Mouse (Mus musculus): Measurements from ENCODE around the gene 2210011C24Rik.
"Not testable (repeated sequence)": the region's sequence is repeated elsewhere in the genome, so short reads cannot be mapped to it uniquely, and the experiment has no call there.

The 2210011C24Rik gene

DNA sequence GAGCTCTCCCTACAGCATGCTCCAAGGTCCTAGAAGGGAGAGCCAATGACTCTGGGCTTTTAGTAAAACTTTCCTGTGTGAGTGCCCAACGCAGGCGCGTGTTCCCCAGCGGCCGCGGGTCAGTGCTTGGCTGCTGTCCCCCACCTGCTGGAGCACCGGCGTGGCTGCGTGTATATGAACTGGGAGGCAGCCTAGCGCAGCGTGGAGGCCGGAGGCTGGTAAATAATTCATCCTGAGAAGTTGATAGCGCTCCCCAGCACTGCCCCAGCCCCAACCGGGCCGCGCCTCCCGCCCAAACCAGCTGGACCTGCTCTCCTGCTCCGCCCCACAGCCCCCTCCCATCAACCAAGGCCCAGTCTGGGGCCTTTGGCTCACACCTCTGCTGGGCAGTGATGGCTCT is 9.1 kb upstream of the 2210011C24Rik start, which contains the start of gene Palm3:
TSS of gene Palm3 (plus strand) at position 376 of the 400 bp plus-strand sequence.
- DNase-seq (ENCODE audit: low spot score in 2 of 2) = no peak

DNA sequence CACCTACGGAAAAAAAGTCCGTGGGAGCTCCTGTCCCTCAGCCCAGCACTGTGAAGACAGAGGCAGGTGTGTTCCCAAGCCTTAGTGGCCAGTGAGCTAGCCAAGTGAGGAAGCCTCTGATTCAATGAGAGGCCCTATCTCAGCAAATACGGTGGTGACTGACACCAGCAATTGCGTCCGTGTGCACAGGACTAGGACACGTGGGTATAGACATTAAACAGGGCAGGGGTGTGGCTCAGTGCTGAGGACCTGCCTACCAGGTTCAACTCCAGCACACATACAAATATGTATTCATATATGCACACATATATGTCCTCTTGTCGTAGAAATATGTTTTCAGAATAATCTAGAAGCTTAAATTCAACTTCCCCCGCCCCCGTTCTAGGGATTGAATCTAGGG is 7.8 kb upstream of the 2210011C24Rik start:
- no peak for DNase-seq (ENCODE audit: low spot score in 2 of 2)

DNA sequence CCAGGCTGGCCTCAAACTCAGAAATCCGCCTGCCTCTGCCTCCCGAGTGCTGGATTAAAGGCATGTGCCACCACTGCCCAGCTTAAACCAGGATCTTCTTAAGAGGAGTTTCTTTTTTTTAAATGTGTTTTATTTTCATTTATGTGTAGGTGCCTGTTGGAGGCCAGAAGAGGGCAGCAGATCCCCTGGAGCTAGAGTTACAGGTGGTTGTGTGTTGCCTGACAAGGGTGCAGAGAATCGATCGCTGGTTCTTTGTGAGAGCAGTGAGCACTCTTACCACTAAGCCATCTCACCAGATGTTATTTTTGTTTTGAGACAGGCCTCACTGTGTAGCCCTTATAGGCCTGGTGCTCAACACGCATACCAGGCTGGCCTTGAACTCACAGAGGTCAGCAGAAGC is 3.9 kb upstream of the 2210011C24Rik start:
- DNase-seq (ENCODE audit: low spot score in 2 of 2) = no peak

DNA sequence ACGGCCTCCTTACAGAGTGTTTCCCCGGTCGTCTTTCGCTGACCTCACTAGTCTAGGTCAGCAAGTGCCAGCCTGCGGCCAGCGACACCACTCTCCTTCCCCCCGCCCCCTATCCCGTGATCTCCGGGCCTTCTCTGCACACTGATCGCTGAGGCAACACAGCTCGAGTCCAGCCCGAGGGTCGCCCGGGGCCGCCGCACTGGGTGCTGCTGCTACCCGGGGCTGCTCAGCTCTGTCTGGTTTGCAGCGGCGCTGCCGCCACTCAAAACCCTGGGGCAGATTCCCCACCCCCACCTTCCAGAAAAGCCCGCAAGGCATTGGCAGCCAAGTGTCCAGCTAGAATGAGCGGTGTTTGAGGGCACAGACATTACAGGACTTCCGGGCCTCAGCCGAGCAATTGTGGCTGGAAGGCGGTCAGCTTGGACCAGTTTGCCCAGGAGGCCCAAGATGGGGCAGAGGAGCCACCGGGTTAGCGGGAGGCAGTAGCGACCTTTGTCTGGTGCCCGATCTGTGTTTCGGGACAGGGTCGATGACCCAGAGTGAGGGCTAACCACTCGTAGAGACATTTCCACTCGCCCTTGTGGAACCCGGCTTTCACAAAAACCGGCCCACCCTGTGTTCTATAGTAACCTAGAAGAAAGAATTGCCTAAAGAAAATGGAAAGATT is 661 bp upstream of the 2210011C24Rik start:
- DNase-seq (ENCODE audit: low spot score in 2 of 2) = no peak

DNA sequence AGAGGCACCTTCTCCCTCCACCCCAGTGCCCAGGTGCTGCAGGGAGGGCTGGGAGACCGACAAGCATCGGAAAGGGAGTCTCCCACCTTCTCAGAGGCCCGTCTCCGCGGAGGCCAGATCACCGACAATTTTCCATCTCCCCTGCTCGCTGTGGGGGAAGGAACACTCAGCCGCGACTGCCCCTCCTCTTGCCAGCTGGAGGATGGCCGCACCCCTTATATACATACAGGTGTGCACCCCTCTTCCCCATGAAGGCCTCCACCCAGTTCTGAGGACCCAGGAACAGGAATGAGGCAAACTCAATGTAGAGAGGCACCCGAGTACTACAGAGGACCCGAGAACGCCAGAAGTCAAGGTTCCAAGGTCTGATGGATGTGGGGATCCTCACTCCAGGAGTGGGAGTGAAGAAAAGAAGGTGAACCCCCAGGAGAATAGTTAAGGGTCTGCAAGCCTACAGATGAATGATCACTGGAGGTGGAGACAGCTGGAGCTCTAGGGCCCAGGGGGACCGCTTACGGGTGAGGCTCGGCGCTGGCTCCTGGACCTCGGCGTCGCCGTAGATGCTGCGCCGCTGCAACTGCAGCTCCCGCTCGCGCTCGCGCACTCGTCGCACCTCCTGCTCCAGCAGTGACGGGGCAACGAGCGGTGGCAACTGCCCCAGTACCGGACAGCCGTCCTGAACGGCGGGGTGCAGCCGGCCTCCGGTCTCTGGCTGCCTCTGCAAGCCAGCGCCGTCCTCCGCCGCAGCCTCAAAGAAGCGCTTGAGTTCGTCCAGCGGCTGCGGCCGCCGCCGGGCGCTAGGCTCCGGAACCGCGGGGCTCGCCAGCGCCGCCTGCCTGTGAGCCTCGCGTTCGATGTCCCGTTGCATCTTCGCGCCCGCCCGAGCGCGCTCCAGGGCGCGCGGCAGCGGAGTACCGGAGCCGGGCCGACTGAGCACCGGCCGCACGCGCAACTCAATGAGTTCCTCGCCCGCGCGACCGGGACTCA is 1.1 kb downstream of the 2210011C24Rik start:
- peak; percentile 60 to 80 for DNase-seq (ENCODE audit: low spot score in 2 of 2)

DNA sequence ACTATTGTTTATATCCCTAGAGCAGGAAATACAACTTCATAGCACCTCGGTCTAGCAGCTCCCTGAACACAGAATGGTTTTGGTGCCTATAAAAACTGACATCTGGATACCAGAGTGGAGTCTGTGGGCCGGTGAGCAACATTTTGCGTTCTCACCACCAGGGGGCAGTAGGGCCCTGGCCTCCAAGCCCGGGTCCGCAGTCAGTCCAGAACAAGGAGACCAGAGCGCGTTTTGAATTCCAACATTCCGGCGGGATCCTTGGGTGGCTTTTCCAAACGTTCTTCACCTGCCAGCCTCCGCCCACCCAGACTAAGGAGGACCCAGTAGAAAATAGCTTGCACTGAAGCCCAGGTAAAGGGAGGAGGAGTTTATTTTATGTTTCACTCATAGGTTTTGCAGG is 2.1 kb downstream of the 2210011C24Rik start:
- peak; percentile 80 to 90 for DNase-seq (ENCODE audit: low spot score in 2 of 2)

DNA sequence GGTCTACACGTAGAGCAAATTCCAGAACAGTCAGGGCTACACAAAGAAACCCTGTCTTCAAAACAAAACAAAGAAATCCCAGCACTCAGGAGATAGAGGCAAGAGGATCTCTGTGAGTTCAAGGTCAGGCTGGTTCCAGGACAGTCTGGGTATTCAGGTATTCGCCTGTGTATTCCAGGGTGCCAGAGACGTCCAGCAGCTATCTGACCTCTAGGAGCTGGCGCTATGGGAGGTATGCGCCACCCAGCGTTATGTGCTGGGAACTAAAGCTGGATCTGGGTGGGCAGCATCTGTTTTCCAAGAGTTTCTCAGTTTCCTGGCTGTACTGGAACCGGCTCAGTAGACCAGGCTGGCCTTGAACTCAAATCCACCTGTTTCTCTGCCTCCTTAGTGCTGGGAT is 3.6 kb downstream of the 2210011C24Rik start:
- no peak for DNase-seq (ENCODE audit: low spot score in 2 of 2)

DNA sequence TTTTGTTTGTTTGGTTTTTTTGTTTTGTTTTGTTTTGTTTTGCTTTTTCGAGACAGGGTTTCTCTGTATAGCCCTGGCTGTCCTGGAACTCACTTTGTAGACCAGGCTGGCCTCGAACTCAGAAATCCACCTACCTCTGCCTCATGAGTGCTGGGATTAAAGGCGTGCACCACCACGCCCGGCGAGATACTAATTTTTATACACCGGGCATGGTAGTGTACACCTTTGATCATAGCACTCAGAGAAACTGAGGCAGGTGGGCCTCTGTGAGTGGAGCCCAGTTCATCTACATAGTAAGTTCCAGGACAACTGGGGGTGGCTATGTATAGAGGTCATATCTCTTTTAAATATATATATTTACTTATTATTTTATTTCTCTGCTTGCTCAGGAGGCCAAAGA is 6.5 kb downstream of the 2210011C24Rik start:
- not testable (repeated sequence) for DNase-seq (ENCODE audit: low spot score in 2 of 2)

DNA sequence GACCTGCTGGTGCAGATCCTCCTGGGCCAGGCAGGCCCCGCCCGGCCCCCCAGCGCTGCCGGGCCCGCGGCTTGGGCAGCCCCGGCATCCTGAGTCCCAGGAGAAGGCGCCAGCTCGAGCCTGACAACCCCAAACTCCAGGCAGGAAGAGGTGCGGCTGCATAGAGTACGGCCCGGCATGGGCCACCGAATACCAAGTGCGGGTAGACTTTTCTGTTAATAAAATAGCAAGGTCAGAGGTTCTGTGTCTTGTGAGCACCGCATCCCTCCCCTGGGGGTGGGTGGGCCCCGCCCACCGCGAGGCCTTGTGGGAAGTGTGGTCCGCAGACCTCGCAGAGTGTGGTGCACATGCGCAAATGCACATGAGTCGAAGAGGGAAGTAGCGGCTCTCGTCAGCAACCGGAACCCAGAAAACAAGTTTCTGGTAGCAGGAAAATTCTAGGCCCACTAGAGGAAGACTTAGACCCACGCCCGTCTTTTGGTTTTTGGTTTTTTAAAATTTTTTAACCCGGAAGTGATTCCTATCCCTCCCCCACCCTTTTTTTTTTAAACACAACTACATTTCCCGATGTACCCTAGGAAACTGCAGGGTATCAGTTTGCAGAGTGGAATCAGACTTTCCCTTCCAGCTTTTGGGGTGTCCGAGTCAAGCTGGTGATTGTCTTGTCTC is 7.3 kb downstream of the 2210011C24Rik start:
- peak; percentile 90 to 93 for DNase-seq (ENCODE audit: low spot score in 2 of 2)

DNA sequence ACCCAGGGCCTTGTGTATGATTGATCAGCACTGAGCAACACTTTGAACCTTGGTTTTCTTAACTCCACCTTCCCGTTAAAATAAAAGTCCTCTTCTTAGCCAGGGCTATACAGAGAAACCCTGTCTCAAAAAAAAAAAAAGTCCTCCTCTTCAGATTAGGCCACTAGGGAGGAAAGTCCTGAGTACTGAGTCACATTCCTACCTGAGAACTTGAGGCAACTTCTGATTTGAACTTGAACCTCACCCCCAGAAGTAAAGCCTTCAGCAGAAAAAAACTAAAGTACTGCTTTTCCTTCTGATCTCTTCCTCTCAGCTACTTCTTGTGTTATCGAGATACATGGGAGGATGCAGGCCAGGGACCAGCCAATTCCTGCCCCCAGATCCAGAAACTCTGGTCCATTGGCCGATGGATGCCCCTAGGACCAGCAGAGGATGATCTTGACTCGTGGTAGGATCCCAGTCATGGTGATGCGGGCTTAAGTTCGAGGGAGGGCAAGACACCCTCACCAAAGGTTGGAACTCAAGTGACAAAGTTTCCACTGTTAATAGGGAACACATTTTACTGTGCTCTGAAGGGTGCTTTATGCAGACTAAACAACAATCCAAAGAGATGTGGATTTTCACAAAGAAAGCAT is 8.2 kb downstream of the 2210011C24Rik start:
- no peak for DNase-seq (ENCODE audit: low spot score in 2 of 2)

DNA sequence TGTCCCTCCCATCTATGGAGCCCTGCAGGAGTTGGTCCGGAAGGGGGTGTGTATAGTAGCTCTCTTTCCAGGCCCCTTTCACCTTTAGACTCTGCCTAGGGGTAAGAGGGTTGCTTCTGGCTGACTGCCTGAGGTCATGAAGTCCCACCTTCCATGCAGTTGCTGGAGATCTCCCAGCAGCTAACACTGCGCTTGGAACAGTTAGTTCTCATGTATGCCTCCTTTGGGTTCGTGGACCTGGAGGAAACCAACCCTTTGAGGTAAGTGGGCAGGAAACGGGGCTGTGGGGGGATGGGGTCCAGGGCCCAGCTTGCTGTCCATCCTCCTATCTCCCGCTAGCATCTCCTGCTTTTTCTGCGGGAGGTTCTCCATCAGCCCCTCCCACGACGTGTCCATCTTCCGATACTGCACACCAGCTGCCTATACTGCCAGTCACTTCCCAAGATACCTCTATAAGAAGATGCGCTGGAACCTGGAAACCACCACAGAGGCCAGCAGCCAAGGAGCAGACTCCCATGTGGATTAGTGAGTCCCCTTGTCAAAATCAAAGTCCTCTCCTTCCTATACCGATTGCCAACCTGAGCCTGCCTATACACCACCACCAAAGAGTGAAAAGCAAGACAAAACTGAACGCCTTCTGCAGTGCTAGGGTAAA is 8.9 kb downstream of the 2210011C24Rik start:
- DNase-seq (ENCODE audit: low spot score in 2 of 2) = no peak

DNA sequence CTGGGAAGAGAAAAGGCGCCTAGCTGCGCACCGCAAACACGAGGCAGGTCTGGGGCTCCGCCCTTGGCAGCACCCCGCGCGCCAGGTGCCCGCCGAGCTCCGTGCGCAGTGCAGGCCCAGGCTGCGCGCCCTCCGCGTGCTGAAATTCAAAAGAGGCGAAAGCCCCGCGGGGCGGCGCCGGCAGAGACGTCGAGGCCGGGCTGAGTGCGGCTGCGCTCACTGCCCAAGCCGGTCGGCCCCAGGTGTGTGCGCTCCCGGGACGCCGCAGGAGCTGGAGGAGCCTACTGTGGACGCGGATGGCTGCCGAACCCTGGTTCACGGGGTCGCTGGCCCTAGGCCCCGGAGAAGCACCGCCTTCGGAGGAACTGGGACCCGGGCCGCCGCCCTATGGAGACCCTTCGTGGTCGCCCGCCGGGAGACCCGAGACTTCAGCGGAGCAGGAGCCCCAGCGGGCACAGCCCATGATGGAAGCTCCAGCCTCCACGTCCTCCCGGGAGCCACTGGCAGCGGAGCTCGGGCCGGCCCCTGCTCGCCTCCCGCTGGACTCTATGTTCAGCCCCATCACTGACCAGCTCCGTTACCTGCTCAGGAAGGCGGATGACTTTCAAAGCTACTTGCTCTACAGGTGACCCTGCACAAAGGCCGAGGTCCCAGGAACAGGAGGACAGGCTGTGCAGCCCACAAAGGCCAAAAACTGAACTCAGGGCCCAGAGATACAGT is 10.5 kb downstream of the 2210011C24Rik start, which contains the start of gene 1700067K01Rik:
TSS of gene 1700067K01Rik (plus strand) at position 222 of the 720 bp plus-strand sequence.
- no peak for DNase-seq (ENCODE audit: low spot score in 2 of 2)

DNA sequence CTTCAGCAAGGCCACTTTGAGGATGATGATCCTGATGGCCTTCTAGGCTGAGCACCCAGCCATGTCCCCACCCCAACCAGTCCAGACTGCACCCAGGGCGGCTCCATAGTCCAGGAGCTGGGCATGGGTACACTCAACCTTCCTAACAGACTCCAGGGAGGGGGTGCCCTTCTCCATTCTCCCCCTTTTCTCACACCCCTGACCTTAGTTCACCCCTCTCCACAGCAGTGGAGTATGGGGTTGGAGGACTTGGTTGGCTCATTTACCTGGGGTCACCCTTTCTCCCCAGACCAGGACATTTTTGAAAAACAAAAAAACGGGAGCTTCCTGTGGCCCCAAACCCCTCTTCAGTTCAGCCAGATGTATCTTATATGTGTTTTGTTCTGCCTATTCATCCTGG is 12.1 kb downstream of the 2210011C24Rik start:
- no peak for DNase-seq (ENCODE audit: low spot score in 2 of 2)

DNA sequence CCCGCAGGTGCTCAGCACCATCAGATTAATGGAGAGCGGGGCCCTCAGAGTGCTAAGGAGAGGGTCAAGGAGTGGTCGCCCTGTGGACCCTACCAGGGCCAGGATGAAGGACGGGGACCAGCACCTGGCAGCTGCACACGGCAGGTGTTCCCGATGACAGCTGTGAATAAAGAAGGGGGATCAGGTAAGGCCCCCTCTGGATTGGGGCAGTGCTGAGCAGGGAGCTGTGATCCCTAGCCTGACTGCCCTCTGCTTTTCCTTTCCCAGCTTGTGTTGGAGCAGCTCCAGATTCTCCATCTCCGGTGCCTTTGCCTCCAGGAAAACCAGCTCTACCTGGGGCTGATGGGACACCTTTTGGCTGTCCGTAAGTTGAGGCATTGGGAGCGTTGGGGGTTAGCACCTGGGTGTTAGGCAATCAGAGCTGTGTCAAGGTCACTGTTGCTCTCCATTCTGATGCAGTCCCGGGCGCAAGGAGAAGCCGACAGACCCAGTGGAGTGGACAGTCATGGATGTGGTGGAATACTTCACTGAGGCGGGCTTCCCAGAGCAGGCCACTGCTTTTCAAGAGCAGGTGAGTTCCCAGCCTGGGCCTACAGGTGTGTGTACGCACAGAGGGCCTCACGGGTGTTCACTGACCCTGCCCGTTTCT is 12.8 kb downstream of the 2210011C24Rik start:
- no peak for DNase-seq (ENCODE audit: low spot score in 2 of 2)

DNA sequence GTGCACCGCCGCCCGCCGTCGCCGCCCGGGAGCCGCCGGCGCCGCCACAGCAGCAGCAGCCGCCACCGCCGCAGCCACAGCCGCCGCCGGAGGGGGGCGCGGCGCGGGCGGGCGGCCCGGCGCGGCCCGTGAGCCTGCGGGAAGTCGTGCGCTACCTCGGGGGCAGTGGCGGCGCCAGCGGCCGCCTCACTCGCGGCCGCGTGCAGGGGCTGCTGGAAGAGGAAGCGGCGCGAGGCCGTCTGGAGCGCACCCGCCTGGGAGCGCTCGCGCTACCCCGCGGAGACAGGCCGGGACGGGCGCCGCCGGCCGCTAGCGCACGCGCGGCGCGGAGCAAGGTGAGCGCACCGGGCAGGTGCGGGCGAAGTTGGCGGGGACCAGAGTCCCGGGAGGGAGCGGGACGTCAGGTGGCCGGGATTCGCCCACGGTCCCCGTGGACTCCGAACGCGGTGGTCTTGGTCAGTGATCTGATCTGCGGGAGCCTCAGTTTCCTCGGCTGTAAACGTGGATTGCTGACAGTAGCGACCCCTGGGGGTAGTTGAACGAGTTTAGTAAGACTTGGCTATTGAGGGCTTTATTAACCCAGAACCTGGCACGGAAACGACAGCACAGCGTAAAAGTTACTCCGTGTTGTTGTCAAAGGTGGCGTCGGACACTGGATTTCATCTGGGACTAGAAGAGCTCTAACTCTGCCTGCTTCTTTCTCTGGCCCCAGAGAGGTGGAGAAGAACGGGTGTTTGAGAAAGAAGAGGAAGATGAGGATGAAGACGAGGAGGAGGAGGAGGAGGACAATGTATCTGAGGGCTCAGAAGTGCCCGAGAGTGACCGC is 13.5 kb downstream of the 2210011C24Rik start:
- DNase-seq (ENCODE audit: low spot score in 2 of 2) = peak in 1 of 2 experiments; percentile 46

DNA sequence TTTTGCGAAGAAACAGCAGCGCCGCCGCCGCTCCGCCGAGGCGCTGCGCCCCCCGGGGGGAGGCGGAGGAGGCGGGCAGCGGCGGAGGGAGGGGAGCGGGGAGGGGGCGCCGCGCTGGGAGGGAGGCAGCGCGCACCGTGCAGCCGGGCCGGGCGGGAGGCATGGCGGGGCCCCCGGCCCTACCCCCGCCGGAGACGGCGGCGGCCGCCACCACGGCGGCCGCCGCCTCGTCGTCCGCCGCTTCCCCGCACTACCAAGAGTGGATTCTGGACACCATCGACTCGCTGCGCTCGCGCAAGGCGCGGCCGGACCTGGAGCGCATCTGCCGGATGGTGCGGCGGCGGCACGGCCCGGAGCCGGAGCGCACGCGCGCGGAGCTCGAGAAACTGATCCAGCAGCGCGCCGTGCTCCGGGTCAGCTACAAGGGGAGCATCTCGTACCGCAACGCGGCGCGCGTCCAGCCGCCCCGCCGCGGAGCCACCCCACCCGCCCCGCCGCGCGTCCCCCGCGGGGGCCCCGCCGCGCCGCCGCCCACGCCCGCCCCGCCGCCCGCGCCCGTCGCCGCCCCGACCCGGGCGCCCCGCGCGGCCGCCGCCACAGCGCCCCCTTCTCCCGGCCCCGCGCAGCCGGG is 14.3 kb downstream of the 2210011C24Rik start, which contains the start of gene Samd1:
TSS of gene Samd1 (plus strand) at position 162 of the 631 bp plus-strand sequence.
- peak in 1 of 2 experiments; percentile 48 for DNase-seq (ENCODE audit: low spot score in 2 of 2)

DNA sequence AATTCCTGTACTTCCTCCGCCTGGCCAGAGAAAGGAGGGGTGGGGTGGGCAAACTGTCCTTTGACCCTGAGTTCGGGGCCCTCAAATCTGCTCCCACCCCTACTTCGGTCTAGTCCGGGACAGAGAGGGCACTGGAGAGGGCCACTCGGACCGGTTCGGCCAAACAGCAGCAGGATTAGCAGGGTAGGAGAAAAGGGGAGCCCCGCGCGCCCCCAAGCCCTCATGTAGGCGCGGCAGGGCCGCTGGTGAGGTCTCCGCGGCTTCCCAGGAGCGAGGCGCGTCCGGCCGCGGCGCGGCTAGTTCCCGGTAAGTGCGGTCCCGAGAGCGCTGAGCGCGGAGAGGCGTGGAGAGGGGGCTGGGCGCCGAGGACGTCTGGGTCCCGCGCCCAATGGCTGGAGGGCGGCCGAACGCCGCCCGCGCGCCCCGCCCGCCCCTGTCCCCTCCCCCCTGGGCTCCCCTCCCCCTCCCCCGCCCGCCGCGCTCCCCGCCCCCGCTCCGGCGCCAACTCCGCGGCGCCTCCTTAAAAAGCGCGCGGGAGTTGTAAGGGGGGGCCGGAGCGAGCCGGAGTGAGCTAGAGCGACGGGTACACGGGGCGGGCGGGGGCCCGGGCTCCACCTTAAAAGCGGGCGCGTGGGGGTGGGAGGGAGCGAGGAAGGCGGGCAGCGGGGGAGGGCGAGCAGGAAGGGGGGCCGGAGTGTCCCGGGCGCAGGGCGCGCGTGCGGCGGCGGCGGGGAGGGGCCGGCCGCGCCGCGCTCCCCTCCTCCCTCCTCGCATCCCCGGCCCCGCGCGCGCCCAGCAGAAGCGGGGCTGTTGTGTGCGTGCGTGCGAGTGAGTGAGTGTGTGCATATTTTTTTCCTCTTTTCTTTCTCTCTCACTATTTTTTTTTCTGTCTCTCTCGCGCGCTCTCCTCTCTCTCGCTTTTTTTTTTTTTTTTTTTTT is 15.1 kb downstream of the 2210011C24Rik start:
- peak; percentile 80 to 88 for DNase-seq (ENCODE audit: low spot score in 2 of 2)
